Mouse (Mus musculus) kidney, postnatal 36 days (tissue): Measurements from ENCODE around the gene Igdcc3.

Source experiments
- DNase-seq, 2 experiments: peaks; one replicate each; pipeline ENCODE4 v3.0.0; 2021 to 2022; ENCODE audit warnings: mixed read lengths in 2 of 2

Gene Igdcc3

DNA sequence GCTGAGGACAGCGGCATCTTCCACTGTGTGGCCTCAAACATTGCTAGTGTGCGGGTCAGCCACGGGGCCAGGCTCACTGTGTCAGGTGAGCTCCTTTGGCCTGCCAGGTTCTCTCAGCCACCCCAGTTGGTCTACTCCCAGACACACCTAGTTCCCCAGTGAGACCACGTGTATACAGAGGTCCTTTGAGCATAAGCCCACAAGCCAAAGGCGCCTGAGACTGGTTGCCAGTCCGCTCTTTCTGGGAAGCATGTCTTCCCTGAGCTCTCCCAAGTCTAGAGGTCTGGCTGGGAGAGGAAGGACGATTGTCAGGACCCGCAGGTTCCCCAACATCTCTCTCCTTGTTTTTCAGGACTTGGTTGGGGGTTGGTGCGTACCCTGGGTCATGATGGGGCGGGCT lies 36.9 kb downstream of the Igdcc3 start:
- DNase-seq: no peak

DNA sequence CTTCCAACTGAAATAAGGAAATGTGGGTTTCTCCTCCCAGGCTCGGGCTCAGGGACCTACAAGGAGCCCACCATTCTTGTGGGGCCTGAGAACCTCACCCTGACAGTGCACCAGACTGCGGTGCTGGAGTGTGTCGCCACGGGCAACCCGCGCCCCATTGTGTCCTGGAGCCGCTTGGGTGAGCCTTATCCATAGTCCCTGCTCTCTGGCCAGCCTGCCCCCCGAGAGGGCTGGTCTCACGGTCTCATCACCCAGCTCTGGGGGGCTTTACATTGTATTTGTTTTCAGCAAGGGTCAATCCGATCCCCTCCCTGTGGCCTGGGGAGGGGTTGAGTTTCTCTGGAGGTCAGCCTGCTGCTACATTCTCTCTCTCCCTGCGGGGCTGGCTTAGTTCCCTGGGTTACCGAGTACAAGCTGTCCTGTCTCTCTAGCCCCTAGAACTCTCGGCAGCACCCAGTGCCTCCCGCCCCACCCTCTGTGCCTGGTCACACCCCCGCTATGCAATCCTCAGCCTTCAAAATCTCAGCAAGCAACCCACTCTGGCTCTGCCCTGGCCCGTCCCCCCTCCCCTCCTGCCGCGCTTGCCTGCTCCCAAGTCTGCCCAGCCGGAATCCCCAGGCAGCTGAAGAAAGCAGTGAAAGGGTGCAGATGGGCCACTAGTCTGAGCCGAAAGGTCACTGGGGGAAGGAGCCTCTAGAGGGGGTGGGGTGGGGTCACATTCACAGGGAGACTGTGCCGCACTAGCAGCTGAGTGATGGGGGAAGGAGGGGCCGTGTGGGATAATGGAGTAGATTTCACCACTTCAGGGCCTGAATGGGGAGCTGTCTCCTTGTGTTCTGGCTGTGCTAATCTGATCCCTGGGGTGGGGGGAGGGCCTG lies 37.6 kb downstream of the Igdcc3 start:
- peak in 1 of 2 experiments; percentile 12 for DNase-seq

DNA sequence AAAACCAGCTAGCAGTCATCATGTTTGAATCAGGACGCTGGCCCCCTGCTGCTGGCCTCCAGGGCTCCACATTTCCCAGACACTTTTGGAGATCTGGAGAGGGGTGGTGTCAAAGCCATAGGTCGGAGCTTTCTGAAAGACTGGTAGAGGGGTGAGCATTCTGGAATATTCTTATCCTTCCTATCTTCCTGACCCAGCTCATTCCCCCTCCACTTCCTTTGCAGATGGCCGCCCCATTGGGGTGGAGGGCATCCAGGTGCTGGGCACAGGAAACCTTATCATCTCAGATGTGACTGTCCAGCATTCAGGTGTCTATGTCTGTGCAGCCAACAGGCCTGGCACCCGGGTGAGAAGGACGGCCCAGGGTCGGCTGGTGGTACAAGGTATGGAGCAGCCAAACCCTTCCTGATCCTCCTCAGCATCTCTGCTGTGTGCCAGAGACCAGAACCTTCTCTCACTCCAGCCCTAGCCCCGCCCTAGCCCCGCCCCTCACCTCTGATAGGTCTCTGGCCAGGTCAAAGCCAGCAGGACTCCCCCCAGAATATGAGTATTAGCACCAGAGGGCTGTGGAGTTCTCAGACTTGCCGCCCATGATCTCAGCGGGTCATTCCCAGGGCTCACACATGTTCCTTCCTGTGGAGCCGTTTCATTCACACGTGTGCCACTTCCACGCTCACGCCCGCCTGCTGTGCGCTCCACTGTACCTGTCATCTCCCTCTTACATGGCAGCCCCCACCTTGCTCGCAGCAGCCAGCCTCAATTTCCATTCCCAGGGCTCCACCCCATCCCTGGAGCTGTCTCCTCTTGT lies 39.0 kb downstream of the Igdcc3 start:
- DNase-seq: peak in 1 of 2 experiments; percentile 15

DNA sequence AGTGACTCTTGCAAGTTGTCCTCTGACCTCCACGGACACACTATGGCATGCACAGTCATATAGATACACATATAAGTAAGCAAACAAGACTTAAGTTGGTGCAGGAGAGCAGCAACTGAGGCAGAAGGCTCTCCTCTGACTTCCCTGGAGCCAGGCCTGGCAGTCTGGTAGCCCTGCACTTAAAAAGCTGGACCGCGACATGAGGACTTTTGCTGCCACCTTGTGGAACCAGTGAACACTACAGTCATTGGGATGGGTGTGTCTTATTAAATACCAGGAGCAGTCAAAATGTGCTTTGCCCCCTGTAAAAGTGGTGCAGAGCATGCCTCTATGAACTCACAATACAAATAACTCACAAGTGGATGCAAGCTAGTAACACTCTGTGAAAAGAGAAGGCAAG lies 47.6 kb downstream of the Igdcc3 start:
- DNase-seq: peak; percentile 87 to 89

DNA sequence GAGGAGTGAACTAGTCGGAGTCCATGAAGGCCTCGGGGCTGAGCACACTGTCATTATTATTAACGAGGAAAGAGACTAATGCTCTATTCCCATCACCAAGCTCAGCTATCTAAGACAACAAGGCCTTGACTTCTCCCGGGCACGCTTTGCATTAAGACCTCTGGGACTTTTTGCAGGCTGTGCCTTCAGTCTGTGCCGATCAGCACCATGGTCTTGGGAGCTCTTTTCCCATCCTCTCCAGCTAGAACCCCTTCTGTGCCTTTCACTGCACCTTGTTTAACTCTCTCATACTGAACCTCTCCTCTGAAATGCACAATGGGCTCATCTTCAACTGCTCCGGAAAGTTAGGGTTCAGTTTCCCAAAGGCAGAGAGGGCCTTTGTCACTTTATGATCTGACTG lies 49.3 kb downstream of the Igdcc3 start:
- no peak for DNase-seq

DNA sequence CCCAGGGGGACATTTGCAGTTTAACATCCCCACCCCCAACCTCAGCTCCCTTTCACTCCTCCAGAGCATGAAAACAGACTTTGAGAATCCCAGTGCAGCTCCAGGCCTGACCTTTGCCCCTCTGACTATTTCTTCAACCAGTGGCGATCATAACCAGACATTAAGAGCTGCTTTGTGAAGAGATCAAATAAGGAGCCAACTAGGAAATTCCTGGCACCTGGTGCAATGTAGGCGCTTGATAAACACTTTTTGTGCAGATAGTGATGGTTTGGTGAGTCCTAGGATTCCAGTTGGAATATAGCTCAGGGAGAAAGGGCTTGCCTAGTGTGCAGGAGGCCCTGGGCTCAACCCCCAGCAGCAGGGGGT lies 50.4 kb downstream of the Igdcc3 start:
- DNase-seq: peak; percentile 47 to 54

DNA sequence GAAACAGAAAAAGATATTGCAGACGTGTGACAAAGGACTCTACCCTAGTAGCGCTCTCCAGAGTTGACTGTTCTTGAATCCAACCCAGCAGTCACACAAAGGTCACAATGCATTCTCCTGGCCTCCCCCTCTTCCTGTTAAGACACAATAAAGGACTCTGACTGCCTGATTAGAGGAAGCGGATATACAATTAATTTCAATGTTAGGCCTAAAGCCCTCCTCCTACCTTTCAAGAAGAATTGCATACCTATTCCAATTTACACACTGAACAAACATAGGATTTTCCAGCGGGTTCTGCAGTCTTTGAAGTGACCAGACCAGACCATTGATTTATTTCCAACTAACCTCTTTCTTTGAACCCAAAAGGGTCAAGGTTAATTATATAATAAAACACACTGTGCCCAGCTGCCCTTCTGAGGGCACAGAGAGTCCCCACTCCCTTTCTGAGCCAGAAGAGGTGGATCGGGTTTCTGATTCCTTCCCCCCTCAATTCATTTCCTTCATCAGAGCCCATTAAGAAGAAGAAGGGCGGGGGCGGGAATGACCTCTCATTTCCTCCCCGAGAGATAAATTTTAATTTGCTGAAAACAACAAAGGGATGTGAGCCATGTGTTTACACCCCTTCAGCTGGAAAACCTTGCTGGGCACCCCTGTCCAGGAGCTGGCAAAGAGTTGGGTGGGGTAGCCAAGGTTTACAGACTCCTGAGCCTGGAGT lies 50.9 kb downstream of the Igdcc3 start:
- peak in 1 of 2 experiments; percentile 18 for DNase-seq

DNA sequence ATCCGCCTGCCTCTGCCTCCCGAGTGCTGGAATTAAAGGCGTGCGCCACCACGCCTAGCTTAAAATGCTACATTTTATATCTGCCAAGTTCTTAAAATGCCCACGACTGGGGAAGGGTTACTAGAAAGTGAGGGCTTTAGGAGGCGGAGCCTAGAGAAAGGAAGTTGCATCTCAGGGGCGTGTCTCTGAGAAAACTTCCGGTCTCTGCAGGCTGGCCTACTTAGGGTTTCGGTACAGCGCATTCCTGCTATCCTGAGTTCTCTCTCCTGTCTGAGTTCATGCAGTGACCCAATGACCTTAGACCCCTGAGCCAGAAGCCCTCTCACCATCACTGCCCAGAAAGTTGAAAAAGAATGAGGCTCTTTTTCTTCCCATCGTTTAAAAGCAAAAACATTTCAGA lies 52.2 kb downstream of the Igdcc3 start:
- DNase-seq: peak in 1 of 2 experiments; percentile 30

DNA sequence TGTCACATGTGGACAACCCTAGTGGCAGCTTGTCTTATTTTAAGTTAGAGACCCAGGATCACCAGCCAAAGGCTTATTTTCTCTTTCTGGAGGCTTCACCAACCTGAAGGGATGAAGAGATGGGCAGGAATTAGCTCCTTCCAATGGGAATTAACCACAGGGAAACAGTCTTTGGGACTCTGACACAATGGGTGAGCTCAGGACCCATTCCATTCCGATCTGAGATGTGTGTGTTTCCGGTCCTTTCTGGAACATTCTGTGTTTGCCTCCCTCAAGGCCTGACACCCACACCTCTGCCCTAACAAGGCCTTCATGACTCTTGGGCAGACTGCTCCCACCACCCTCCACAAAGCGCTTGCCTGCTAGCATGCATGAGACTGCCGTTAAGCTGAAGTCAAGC lies 54.1 kb downstream of the Igdcc3 start, which contains the start of gene Parp16:
Parp16 (plus strand) TSS at position 301 of the 400 bp plus-strand sequence.
- DNase-seq: no peak

DNA sequence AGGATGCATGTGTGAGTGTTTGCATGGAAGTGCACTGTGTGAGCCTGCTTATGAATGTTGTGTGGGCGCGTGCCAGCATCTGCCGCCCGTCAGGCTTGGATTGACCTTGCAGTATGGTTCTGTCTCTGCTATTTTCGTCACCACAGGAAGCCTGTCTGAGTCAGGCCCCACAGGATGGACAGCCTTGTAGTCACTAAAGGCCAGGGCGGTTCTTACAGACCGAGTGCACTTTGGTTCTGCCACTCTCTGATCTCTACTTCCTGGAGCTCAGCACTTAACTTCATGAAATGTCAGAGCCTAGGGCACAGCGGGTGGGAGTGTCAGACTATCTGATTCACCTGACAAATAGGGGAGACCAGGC lies 54.6 kb downstream of the Igdcc3 start:
- peak; percentile 67 to 69 for DNase-seq

DNA sequence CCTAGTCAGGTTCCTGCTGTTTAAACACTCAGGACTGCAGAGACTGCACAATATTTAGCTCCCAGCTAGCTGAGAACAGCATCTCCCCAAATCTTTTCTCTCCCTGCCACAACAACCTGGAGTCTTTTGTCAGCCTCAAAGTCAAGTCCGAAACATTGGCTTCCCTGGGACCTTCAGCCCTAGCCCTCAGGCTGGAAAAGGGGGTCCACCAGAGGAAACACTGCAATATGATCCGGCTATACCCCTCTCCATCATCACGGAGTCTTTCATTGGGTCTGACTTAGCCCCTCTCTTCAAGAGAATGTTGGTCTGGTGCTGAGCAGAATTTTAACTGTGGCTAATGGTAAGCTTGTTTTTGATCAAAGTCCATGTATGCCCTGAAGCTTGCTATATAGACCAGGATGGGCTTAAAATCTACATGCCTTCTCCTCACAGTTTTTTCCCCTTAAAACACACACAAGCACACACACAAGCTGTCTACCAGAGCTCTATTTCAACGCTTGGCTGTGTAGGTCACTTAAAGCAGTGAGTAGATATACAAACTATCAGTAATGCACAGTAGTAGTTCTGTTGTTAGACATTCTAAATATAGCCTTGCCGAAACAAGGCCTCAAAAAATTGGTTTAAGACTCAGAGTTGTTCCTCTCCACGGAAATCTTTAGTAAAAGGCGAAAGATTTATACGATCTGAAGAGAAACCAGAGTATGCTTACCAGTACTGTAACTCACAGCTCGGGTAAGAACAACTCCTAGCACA lies 55.2 kb downstream of the Igdcc3 start:
- DNase-seq: no peak

DNA sequence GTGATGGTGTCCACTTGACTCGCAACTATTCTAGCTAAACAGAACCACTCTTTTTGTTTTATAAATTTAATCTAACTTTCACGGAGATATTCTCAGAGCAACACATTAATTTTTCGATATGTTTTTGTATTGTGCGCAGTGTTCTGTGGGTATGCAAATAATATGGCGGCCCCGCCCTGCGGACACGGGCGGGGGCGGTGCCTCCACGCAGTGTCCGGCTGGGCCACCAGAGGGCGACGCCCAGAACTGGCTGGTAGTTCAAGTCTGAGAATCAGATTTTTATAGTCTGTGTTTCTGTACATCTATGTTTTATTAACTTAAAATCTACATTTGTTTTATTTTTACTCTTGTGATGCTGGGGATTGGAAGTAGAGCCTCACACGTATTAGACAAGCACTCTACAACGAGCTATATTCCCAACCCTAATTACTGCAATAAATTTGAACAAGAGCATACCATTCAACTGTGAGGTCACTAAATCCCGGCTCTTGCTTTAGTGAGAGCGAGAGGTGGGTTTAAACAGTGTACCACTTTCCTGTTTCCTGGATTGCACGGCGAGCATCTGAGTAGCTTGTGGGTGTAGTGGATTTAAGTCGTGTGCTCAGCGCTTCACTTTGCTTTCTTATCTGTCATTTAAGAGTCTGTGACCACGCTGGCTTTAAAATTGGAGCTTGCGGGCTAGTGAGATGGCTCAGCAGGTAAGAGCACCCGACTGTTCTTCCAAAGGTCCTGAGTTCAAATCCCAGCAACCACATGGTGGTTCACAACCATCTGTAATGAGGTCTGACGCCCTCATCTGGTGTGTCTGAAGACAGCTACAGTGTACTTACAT lies 56.0 kb downstream of the Igdcc3 start:
- DNase-seq: peak; percentile 94 to 97

DNA sequence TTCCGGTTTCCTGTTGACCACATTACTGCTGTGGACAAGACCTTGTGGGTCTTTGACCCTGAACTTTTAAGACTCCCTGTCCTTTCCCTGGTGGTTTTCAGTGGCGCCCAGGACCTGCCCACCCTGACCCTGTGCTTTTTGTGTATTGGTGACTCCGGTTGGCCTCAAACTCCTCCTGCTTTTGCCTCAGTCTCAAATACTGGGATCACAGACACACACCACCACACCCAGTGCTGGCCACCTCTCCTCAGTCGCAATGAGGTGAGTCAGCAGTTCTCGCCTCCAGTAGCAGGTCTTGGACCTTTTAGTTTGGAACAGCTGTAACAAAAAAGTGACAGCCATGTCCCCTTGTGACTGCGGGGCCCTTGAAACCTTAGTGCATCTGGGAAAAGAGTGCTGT lies 56.8 kb downstream of the Igdcc3 start:
- no peak for DNase-seq

DNA sequence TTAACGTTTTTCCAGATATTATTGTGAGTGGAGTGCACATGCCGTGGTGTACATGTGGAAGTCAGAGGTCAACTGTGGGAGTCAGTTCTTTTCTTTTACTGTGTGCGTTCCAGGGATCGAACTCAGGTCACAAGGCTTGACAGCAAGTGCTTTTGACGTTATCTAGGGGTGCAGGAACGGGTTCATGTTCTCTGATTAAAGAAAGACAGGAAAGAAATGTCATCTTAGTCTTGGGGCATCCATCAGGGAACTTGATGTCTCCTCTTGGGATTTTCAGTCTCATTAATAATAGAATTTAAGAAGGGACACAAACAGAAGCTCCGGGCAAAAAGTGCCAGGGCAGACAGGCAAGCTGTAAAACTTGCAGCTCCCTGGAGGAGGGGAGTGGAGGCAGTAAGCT lies 58.7 kb downstream of the Igdcc3 start:
- DNase-seq: no peak

DNA sequence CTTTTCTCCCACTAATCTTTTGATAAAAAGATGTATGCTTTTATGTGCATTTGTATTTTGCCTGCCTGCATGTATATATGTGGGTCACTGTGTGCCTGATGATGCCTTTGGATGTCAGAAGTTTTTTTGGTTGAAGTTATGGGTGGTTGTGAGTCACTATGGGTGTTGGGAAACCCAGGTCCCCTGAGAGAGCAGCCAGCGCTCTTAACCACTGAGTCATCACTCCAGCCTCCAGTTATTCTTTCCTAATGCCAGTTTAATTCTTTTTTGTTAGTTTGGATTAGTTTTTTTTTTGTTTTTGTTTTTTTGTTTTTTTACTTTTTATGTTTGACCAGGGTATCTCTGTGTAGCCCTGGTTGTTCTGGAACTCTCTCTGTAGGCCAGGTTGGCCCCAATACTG lies 59.6 kb downstream of the Igdcc3 start:
- DNase-seq: no peak

DNA sequence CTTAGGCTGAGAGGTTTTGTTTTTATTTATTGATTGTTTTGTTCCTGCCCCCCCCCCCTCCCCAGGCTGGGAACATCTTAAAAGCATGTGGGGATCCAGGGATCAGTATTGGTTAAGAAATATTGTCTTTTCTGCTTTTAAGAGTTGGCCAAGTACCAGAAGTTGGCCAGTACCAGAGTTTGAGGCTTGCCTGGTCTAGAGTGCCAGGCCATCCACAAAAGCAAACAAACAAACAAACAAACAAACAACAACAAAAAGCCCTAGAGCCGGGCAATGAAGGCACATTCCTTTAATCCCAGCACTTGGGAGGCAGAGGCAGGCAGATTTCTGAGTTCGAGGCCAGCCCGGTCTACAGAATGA lies 60.0 kb downstream of the Igdcc3 start:
- no peak for DNase-seq

DNA sequence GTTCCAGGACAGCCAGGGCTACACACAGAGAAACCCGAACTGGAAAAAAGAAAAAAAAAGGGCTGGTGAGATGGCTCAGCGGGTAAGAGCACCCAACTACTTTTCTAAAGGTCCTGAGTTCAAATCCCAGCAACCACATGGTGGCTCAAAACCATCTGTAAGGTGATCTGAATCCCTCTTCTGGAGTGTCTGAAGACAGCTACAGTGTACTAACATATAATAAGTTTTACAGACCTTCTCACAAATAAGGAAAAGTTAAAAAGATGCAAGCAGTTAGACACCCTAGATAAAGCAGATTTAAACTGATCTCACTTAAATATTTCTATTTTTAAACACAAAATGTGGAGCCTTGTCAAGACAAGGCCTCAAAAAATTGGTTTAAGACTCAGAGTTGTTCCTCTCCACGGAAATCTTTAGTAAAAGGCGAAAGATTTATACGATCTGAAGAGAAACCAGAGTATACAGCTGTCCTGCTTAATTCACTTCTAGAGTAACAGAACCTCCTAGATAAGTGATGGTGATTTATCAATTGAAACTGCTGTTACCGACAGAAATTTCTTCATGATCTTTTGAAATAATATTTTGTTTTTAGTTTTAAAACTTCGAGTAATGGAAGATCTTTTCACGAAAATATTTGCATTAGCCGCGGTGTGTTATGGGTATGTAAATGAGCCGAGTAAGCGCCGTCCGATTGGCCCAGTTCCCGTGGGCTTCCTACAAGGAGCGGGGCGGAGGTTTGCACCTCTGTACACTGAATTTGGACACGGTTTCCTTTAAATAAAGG lies 60.6 kb downstream of the Igdcc3 start:
- DNase-seq: peak; percentile 91 to 92

DNA sequence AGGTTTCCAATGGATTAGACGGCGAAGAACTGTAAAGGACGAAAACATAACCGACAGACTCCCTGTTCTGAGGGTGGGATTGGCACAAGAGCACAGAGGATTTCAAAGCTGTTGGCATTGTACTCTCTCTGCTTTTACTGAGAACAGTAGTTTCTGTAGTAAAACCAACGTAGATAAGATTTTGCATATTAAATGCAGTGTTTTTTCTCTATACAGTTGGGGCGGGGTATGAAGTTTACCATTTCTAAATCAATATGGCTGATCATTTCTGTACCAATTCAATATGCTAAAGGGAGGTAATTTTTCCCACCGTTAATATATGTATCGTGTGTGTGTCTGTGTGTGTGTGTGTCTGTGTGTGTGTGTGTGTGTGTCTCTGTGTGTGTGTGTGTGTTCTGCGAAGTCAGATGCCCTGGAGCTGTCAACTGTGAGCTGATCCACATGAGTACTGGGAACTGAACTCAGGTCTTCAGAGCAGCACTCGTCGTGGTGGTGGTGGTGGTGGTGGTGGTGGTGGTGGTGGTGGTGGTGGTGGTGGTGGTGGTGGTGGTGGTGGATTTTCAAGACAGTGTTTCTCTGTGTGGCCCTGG lies 61.3 kb downstream of the Igdcc3 start:
- no peak for DNase-seq

DNA sequence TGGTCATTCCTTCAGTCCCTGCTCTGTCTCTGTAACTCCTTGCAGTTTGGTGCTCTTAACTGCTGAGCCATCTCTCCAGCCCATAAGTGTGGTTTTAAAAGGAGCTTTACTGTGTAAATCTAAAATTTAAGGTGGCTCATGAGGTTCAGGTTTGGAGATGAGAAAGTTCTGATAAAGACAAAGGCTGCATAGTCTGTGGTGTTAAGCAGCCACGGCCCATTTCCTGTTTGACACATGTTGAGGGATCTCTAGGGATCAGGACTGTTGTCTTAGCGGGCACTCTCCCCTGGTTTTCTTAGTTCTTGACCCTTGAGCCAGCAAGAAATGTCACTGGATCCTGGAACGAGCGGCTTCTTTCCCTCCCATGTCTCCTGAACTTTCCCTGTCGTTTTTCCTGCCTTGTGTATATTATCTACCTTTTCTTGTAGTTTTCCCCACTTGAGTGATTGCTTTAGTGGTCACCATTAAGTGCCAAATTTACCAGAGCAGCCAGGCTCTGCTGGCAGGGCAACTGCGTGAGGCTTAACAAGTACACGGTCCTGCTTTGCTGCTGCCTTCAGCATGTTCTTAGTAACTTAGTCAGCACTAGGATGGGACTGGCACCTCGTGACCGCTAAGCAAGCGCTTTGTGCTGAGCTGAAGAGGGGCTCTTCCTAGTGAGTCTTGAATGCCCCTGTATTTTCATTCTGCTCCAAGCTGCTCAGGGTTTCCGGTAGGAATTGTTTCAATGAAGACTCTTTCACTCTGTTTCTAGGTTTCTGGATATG lies 64.2 kb downstream of the Igdcc3 start:
- DNase-seq: peak; percentile 55 to 62
